In genomic region chr5:135544865-135545797, GRCm38 (mm10) we compare ENCODE assay signal across 8 mouse cellular contexts. TPM values are rescaled to one million over a fixed set of nuclear protein-coding genes. Genes with fewer than 3 reads are reported as not detected.
DNase-seq lines count a peak whose midpoint lies in the region; ATAC-seq and TF ChIP-seq lines count a peak whose summit lies in the region.

Hip1 (minus strand) TSS chr5:135545120.

- H3K27ac ChIP-seq in gastrocnemius, adult 2 months: peak within 1 kb of the TSS; percentile 92
- H3K27ac ChIP-seq in hindbrain, postnatal 0 days: peak within 1 kb of the TSS; percentile 29; the same call in 1 of the 2 replicates
- peak within 1 kb of the TSS; percentile 92 for H3K27ac ChIP-seq in left cerebral cortex, adult 2 months

- H3K36me3 ChIP-seq in hindbrain, postnatal 0 days (ENCODE audit: insufficient read depth, low read length): no peaks in the 10 kb centered on the region

- H3K9ac ChIP-seq in hindbrain, postnatal 0 days (replicated peaks; ENCODE audit: low read length): peak within 1 kb of the TSS; percentile 68

- ATAC-seq in common myeloid progenitor, adult 5-6 weeks (replicated peaks; ENCODE audit: low read depth, poor library complexity, severe bottlenecking): peak; percentile 96
- peak; percentile 99 for ATAC-seq in hindbrain, postnatal 0 days
- peak; percentile 93 for ATAC-seq in megakaryocyte, adult 5-6 weeks (ENCODE audit: poor library complexity, severe bottlenecking)

- H3K4me3 ChIP-seq in gastrocnemius, adult 2 months: peak within 1 kb of the TSS; percentile 87
- peak within 1 kb of the TSS; percentile 77 for H3K4me3 ChIP-seq in hindbrain, postnatal 0 days (ENCODE audit: low read length)
- peak within 1 kb of the TSS; percentile 82 for H3K4me3 ChIP-seq in left cerebral cortex, adult 2 months

- peak; percentile 72 for TF ChIP-seq CTCF in gastrocnemius, adult 2 months (IDR thresholded peaks at IDR 0.05)
- peak; percentile 74 for TF ChIP-seq CTCF in hindbrain, postnatal 0 days (IDR thresholded peaks at IDR 0.05; ENCODE audit: low read depth)
- TF ChIP-seq CTCF in left cerebral cortex, adult 2 months (IDR thresholded peaks at IDR 0.05): peak; percentile 60

- DNase-seq in ZHBTc4 (ENCODE audit: low read depth, low spot score): peak; percentile 98
- peak; percentile 98 for DNase-seq in gastrocnemius, adult 2 months
- peak; percentile 98 for DNase-seq in hindbrain, postnatal 0 days (ENCODE audit: low spot score)
- DNase-seq in left cerebral cortex, adult 2 months (ENCODE audit: extremely low spot score in 1 of 2, low spot score in 2 of 2): peak; percentile 97 to 99
- DNase-seq in right cerebral cortex, adult 2 months (ENCODE audit: low spot score in 2 of 2): peak; percentile 100
- DNase-seq in urinary bladder, postnatal 14 days (ENCODE audit: low spot score): peak; percentile 96

- WGBS in hindbrain, postnatal 0 days: under 1% methylated on average over 44 of the region's 46 CpGs

- H3K27me3 ChIP-seq in hindbrain, postnatal 0 days (ENCODE audit: insufficient read depth, low read length): no peaks in the 10 kb centered on the region

- H3K4me2 ChIP-seq in hindbrain, postnatal 0 days (ENCODE audit: low read depth, low read length): peak within 1 kb of the TSS; percentile 99

- H3K4me1 ChIP-seq in hindbrain, postnatal 0 days (ENCODE audit: insufficient read depth, low read length): 0 out of 2 replicates have a peak, but pooled peaks cover 3% of the 10 kb centered on the region

- intact Hi-C loops in gastrocnemius, adult 2 months (cut with DNase I): loop anchor here (2.0 to 5.0 kb wide), 2 partner anchors 34 to 148 kb away; no protein-coding TSS in a partner anchor
- intact Hi-C loops in left cerebral cortex, adult 2 months (cut with DNase I): loop anchor here (5.0 kb wide), 2 partner anchors 87 to 148 kb away; partner anchors contain the start of gene Rhbdd2

- H3K9me3 ChIP-seq in hindbrain, postnatal 0 days (ENCODE audit: low read length): no peaks in the 10 kb centered on the region

RNA-seq across cellular contexts. Expression of gene Hip1, which starts in this region (rescaled TPM):
- total RNA-seq in common myeloid progenitor, adult 5-6 weeks (2017): 4.2 and 8.5 TPM in 2 replicates
- 10 to 100 TPM; 19.6 to 22.9 TPM for total RNA-seq in gastrocnemius, adult 2 months (2021)
- 103 and 110 TPM in 2 replicates for total RNA-seq in hindbrain, postnatal 0 days (2014; rRNA removed)
- polyA plus RNA-seq in hindbrain, postnatal 0 days (2015; fragmentation: Nextera tagmentation; extraction: Ambion mirVana): 26.9 and 28.3 TPM in 2 replicates
- total RNA-seq in left cerebral cortex, adult 2 months (2021): 10 to 100 TPM; 48.7 to 51.9 TPM
- 21.6 and 28.9 TPM in 2 replicates for total RNA-seq in megakaryocyte, adult 5-6 weeks (2015)
- 34.7 and 39.9 TPM in 2 replicates for total RNA-seq in megakaryocyte, adult 5-6 weeks (2017)

Comparison
In these comparisons a context has a peak if more than half of its experiments do, and no peak if none do; other contexts are left out.
1. Peak in every context shown above with its lines: DNase-seq, ATAC-seq, H3K4me3 ChIP-seq and H3K27ac ChIP-seq.
2. H3K27ac ChIP-seq: peak in every context shown above with its lines; median percentile 92 in gastrocnemius, adult 2 months; 92 in left cerebral cortex, adult 2 months; 29 in hindbrain, postnatal 0 days.